Mouse (Mus musculus) regulatory T cell (primary cell): ENCODE data around the gene Lcmt2.

ENCODE experiments used
- in situ Hi-C: fragments of 300-600 bp; cut with MboI, MseI; formaldehyde crosslinking; loops from one replicate; pipeline ENCODE4 v1.15.1; 2025; ENCODE audit warnings: high pct_unique_total_duplicates

The Lcmt2 gene

DNA sequence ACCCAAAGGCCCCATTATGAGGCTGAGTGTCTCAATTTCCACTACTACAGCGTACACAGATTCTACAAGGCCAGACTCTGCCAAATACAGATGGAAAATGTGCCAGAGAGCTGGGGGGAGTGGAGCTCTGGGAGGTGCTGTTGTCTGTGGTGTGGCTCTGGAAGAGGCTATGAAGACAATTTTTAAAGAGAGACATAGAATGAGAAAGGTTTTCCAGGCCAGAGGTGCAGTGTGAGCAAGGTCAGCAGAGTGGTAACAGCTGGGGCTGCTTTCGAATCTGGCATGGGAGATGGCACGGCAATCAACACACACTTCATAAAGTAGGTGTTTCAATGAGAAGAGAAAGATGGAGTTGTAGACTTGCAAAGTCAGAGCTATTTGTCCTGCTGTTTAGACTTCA, 21.2 kb downstream of the Lcmt2 start:
- in situ Hi-C loops, result no loop called here

DNA sequence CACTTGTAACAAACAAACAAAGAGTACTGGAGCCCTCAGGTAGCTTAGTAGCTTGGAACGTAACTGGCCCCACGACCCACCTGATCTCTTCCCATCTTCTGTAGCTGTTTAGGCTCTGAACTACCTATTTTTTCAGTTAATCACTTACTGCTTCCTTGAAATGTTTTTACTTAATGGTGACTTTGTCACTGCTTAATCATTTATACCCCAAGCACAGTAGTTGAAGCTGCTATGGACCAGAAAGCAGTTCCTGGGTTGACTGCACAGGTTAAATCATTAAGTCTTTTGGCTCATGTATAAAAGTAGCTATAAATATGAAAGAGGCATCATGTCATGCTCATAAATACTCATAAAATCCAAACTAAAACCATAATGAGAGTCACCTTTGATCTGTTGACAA, 25.0 kb downstream of the Lcmt2 start:
- in situ Hi-C loops, result no loop called here

DNA sequence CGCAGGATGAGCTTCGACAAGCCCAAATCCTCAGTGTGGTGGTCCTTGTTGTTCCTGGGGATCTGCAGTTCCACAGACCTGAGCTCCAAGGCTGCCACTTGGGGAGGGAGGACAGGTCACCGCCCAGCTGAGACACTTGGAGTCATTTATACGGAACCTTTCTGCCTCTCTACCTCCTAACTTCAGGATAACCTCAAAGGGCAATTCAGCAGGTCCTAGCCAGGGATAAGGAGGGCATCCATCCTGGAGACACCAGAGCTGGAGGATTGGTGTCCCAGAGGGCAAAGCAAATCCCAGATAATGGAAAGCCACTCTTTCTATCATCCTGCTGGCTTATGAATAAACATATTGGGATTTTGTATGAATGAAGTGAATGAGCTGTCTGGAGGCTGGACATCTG, 30.8 kb downstream of the Lcmt2 start, which contains the start of gene Tgm7:
Gene Tgm7, minus strand, starts transcription at position 101 of the 400 bp plus-strand sequence.
- in situ Hi-C loops, result no loop called here

DNA sequence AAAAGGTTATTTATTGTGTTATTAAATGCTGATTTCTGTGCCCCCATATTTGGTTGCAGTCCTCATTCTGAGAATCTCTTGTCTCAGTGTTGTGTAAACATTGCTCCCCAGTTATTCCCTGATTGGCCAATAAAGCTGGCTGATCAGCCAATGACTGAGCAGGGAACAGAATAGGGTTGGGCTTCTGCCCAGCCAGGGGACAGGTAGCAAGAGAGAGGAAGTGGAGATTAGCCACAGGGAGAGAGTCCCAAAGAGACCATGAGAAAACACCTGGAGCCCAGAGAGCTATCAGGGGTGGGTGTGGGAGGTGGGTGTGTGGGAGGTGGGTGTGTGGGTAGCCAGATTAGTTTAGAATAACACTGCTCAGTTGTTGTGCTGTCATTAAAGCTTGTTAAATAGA, 34.5 kb downstream of the Lcmt2 start:
- in situ Hi-C loops, result no loop called here

DNA sequence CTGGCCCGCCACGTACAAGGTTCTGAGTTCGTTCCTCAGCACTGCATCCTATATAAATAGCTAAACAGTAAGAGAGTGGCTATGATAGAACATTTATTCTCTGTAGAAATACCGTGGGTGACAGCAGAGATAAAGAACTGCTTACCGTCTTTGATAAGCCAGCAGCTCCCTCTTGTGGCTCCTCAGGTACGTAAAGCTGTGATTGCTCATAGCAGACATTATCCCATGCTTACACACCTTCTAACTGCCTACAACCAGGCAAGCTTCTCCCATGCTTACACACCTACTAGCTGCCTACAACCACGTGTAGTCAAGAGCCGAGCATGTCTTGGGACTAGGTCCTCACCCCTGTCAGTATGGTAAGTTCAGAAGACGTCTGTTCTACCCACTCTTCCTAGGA, 38.4 kb downstream of the Lcmt2 start:
- in situ Hi-C loops, result no loop called here

DNA sequence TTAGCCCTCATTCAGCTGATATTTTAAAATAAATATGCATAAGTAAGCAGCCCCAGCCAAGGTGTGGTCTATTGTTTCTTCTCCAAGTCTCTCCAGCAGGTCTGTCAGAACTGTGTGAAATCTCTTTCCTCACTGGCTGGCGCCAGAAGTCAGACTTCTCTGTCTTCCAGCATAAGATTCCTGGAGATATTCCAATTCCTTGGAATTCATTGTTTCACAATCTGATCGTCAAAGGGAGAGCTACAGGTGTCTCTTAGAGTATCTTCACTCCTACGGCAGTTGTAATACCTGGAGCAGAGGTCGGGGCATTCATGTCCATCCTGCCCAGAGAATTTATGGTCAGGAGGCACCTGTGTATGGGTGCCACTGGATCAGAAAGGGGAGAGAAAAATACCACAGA, 50.7 kb downstream of the Lcmt2 start:
- in situ Hi-C loops, result no loop called here

DNA sequence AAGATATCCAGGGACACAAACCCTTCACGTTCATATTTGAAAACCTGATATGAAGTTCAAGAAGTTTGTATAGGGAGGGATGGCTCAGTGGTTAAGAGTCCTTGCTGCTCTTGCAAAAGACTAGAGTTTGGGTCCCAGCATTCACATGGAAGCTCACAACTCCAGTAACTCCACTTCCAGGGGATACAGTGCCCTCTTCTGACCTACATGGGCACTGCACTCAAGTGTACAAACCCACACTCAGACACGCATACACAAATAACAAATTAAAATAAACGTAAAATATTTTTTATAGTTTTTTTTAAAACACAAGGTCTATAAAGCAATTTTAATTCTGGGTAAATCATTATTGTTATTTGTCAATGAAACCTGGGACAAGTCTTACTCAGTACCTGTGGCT, 51.9 kb downstream of the Lcmt2 start:
- in situ Hi-C loops, result no loop called here

DNA sequence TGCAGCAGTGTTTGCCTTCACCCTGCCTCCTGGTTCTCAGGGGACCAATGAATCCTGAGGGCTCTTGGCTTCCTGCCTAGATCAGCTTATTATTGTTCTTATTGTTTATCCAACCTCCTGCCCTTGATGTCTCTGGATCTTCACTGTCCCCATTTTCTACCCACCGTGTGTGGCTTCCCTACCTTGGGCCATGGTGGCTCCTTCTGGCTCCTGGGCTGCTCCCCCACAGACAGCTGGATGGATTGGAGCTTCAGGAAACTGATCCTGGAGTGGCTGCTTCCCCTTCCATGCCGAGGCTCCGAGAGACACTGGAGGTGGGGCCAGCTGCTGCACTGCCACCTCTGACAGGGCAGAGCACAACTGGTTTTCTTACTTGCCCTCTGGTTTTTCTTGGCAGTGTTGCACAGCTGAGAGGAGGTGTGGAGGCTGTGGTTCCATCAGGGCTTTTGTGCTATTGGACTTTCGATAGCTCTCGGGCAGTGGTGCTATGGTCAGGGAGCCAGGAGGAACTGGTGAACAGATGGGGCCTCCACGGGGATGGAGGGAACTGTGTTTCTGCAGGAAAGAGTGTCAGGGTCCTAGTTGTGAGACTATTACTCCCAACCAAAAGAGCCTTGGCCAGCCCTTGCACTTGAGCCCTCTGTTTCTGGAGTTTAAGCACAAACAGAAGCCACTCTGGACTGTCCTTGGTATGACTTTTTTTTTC, 54.8 kb downstream of the Lcmt2 start, which contains the start of gene Tgm5:
Gene Tgm5, minus strand, starts transcription at position 362 of the 706 bp plus-strand sequence.
- in situ Hi-C loops, result no loop called here

DNA sequence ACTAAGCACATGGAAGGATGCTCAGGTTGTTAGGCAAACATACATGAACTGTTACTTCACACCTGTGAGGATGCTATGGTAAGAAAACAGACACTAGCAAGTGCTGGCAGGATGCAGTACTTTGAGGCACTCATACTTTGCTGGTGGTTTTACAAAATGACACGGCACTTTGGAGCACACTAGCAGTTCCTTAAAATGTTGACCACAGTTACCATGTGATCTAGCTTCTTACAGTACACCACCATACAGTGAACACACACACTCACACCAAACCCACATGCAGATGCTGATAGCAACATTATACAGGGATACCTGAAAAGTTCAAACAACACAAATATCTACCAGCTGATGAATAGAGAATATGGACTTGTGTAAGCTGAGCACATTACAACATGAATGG, 57.8 kb downstream of the Lcmt2 start:
- in situ Hi-C loops, result no loop called here
